Mouse (Mus musculus) megakaryocyte progenitor cell, adult 5-6 weeks (primary cell): ENCODE results near the gene Alyref. TPM values are rescaled to one million over a fixed set of nuclear protein-coding genes. Genes with fewer than 3 reads are reported as not detected.
"Not testable (repeated sequence)": the region's sequence is repeated elsewhere in the genome, so short reads cannot be mapped to it uniquely, and the experiment has no call there.

Experiments used
- ATAC-seq: replicated peaks from 2 replicates; pipeline ENCODE4 v1.8.0; 2016; ENCODE audit warnings: mild to moderate bottlenecking, moderate TSS enrichment, inconsistent platforms; ENCODE audit not compliant: poor library complexity
- total RNA-seq, 2 experiments: library from RNA; stranded (forward) in 1 of 2; stranded (reverse) in 1 of 2; fragments of 157-497, 149-512 nt in 1 of 2; fragments of 200-1000 nt in 1 of 2; gene quantifications; 2 replicates each; pipeline versions ENCODE4 v1.2.3 to v1.2.4; 2015 to 2017

The Alyref gene
- total RNA-seq, 2 experiments from 2014 or later, result 227 to 266 TPM

GRCm38 (mm10) chr11:120575046-120575445 is 23.1 kb downstream of the Alyref start:
- no peak for ATAC-seq

DNA sequence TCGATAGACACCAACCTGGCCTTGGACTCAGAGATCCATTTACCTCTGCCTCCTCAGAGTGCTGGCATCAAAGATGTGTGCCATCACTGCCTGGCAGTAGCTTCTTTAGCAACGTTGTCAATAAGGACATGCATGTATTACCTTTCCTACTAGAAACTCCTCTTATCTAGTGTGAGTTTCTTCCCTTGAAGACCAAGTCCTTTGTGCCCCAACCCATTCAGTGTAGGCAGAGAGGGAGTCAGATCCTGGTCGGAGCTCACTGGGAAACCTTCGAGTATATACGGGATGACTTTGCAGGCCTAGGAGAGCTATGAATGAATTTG is 23.9 kb downstream of the Alyref start:
- ATAC-seq, result no peak

DNA sequence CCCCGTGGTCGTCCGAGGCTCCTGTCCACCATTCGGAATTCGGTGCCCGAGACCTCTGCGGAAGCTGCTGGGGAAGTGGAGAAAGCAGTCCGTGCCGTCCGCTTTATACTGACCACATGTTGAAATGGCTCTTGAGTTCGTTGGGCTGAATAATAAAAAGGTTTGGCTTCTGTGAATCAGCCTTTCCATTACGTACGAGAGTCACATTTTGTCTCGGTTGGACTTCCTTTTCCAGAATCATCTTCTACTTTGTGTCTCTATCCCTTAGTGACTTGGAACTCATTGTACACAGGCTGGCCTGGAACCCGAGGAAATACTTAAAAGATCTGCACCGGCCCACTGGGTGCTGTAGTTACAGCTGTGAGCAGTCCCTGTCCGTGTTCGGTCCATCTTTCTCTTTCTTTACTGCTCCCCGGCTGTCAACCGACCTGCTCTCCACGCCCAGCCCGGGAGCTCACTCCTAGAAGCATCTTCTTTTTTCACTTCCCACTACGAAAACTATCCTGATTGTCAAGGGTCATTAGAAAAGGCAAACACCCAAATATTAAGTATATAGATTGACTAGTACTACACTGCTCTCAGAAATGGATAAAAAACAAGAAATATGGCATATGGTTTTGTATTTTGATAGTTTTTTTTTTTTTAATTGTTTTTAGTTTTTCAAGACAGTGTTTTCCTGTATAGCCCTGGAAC is 24.4 kb downstream of the Alyref start:
- ATAC-seq, result no peak

GRCm38 (mm10) chr11:120572752-120573584 is 25.2 kb downstream of the Alyref start, which contains the start of gene P4hb:
Gene P4hb (minus strand): TSS chr11:120573253.
- peak; percentile 79 for ATAC-seq

DNA sequence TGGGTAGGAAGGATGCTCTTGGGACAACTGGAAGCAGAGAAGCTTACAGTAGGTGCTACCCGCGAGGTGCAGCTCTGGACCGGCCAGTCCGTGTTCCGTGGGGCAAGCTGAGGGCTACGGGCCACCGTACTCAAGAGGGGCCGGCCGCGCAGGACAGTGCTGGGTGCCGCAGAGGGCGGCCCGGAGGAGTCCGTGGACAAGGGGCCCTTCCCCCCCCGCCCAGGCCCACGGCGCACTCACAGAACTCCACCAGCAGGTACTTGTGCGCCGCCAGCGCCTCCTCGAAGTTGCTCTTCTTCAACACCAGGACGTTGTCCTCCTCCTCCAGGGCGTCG is 25.8 kb downstream of the Alyref start:
- ATAC-seq, result no peak

DNA sequence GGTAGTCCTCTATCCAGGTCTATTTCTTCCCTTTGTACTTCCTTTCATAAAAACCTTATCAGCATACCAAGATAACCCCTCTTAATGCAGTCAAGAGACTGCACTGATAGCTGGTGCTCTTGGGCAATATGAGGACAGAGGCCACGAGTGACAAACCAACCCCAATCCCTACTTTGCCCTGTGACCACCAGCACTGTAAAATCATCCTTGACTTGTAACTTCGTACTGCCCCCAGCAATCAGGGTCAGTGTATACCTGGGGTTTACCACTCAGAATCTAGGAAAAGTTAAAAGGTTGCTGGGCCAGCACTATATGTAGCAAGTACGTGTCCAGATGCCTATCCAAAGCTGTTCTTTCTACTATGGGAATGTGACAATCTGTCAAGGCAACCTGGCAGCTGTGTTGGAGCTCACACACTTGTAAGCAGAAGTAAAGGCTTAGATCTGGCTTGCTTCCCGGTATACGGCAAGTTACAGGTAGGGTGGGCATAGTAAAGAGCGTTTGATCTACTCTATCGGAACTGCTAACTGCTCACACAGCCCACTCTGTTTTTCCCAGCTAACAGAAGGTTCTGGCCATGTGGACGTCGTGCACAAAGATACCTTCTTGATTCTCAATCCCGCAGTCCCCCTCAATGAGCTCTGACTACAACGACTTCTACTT is 26.3 kb downstream of the Alyref start:
- no peak for ATAC-seq

- peak; percentile 33 for ATAC-seq
Observed at GRCm38 (mm10) chr11:120571122-120571521, 27.0 kb downstream of the Alyref start.

GRCm38 (mm10) chr11:120568324-120568723 is 29.8 kb downstream of the Alyref start:
- no peak for ATAC-seq

DNA sequence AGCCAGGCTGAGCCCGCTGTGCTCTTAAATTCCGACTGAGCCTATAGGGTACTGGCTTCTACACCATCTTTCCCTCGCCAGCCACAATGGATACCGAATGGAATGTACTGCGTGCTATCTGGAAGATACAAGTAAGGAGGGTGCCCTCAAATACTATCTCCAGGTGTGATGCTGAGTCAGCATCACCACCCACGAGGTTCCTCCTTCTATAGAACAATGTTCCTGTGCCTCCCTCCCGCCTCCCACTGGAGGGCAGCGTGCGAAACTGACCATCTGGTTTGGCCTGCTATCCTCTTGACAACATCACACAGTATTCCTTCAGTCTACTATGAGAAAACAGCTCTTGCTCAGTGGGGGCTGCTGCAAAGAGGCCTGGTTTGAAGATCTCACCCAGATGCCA is 33.1 kb downstream of the Alyref start:
- ATAC-seq, result no peak

DNA sequence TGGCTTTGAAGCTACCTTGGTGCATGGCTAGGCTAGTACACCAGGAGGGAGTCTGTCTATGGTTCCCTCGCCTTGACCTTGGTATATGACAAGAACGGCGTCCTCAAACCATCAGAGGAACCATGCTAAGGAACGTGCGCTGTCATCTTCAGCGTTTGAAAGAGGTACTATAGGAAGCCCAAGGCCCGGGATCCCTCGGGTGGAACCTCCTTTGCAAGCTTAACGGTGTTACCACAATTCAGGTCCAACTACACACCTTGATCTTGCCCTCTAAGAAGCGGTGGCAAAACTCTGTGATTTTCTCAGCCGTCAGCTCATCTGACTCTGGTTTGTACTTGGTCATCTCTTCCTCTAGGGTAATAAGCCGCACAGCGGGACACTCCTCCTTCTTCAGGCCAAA is 35.2 kb downstream of the Alyref start:
- no peak for ATAC-seq

GRCm38 (mm10) chr11:120560952-120561728 is 37.0 kb downstream of the Alyref start:
- no peak for ATAC-seq

DNA sequence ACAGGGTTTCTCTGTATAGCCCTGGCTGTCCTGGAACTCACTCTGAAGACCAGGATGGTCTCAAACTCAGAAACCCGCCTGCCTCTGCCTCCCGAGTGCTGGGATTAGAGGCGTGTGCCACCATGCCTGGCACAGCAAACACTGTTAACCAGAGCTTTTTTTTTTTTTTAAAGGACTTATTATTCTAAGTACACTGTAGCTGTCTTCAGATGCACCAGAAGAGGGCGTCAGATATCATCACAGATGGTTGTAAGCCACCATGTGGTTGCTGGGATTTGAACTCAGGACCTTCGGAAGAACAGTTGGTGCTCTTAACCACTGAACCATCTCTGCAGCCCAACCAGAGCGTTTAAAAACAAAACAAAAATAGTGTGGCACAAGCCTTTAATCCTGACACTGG is 39.3 kb downstream of the Alyref start:
- not testable (repeated sequence) for ATAC-seq

DNA sequence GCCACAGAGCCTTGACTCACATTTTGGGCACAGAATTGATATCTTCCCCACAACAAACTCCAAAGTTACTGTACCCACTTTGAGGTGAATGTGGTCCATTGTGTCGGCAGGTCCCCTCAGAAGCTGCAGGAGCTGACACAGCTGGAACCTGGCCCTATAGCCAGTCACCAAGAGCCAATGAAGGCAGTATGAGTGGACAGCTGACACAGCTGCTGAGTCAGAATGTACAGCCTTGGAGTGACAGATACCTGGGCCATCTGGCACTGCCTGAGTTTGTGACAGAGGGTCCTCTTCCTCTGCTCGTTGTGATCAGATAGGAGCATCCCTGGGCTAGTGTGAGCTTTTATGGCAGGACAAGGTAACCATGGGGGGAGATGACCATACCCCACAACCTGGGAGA is 42.9 kb downstream of the Alyref start:
- ATAC-seq, result no peak

GRCm38 (mm10) chr11:120554834-120555233 is 43.3 kb downstream of the Alyref start:
- 0 out of 2 replicates have a peak, but pooled peaks have one; percentile 14 for ATAC-seq

- no peak for ATAC-seq
Observed at GRCm38 (mm10) chr11:120552736-120553135, 45.4 kb downstream of the Alyref start.

- no peak for ATAC-seq
Observed at GRCm38 (mm10) chr11:120550810-120551440, 47.2 kb downstream of the Alyref start, which contains the start of gene Ppp1r27. Gene Ppp1r27 (minus strand): TSS chr11:120551132.

GRCm38 (mm10) chr11:120549986-120550809 is 48.0 kb downstream of the Alyref start:
- no peak for ATAC-seq

- ATAC-seq, result peak; percentile 80
Observed at GRCm38 (mm10) chr11:120549168-120549945, 48.8 kb downstream of the Alyref start, which contains the start of gene Mcrip1. Gene Mcrip1 (minus strand): TSS chr11:120549727.

DNA sequence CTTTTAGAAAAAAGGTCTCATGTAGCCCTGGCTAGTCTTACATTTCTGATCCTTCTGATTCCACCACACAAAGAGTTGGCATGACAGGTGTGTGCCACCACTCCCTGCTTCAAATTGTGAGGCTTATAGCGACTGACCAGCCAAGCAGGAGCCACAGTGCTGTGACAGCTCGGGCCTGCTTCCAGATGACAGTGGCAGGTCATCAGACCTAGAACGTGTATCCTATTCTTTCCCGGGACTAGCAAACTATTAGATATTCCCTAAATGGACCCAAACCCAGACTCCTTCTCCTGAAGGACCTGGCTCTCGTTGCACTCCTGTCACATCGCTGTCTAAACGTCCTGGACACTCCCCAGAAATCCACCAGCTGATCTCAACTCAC is 49.4 kb downstream of the Alyref start:
- ATAC-seq, result no peak
